Mouse (Mus musculus) ES-E14 (cell line): ENCODE data around the gene Rpl36-ps4.
A peak's percentile ranks its signal among the peaks of the same experiment; 100 is the strongest.

Source experiments
- CHD2 ChIP-seq: IDR thresholded peaks from 2 replicates; pipeline ENCODE4 v1.6.1; 2014; ENCODE audit warnings: mild to moderate bottlenecking, low read depth, low read length, inconsistent platforms
- MAFK ChIP-seq: IDR thresholded peaks from 2 replicates; pipeline ENCODE4 v1.6.1; 2014; ENCODE audit warnings: mild to moderate bottlenecking, low read depth, low read length, inconsistent platforms; ENCODE audit not compliant: insufficient read depth
- ZC3H11A ChIP-seq: IDR thresholded peaks from 2 replicates; pipeline ENCODE4 v1.6.1; 2012; ENCODE audit warnings: low read depth, mild to moderate bottlenecking, inconsistent platforms, low read length, borderline replicate concordance
- ZNF384 ChIP-seq: IDR thresholded peaks from 2 replicates; pipeline ENCODE4 v1.6.1; 2012; ENCODE audit warnings: low read depth, low read length, inconsistent platforms

GRCm38 (mm10) chr17:87882594-87882993, 38.2 kb upstream of the Rpl36-ps4 start:
- TF ChIP-seq ZC3H11A (peak; percentile 83), ZNF384 (no peak), MAFK (no peak), CHD2 (no peak)
